Mouse (Mus musculus) forebrain, embryonic 13.5 days (tissue): ENCODE measurements around the gene Slc28a3. TPM values are rescaled to one million over a fixed set of nuclear protein-coding genes. Genes with fewer than 3 reads are reported as not detected.

Experiments used
- ATAC-seq: fragments of 200-750 bp; cut with Nextera tagmentation; 2 replicates; pipeline ENCODE4 v1.8.0; 2017
- H3K27ac ChIP-seq: fragments of 300-500 bp; sonication (generic); 2 replicates; pipeline ENCODE4 v1.5.1; 2015; ENCODE audit warnings: inconsistent platforms, mild to moderate bottlenecking, moderate library complexity
- H3K27me3 ChIP-seq: fragments of 300-500 bp; sonication (generic); 2 replicates; pipeline ENCODE4 v1.6.1; 2015; ENCODE audit warnings: mild to moderate bottlenecking, inconsistent platforms
- H3K36me3 ChIP-seq: fragments of 300-500 bp; sonication (generic); 2 replicates; pipeline ENCODE4 v1.6.1; 2015; ENCODE audit warnings: mild to moderate bottlenecking, inconsistent platforms; ENCODE audit not compliant: poor library complexity, severe bottlenecking
- H3K4me1 ChIP-seq: fragments of 300-500 bp; sonication (generic); 2 replicates; pipeline ENCODE4 v1.6.1; 2015; ENCODE audit warnings: inconsistent platforms
- H3K4me2 ChIP-seq: fragments of 300-500 bp; sonication (generic); 2 replicates; pipeline ENCODE4 v1.6.1; 2015; ENCODE audit warnings: inconsistent platforms, mild to moderate bottlenecking, moderate library complexity
- H3K4me3 ChIP-seq: fragments of 300-500 bp; sonication (generic); 2 replicates; pipeline ENCODE4 v1.5.1; 2015; ENCODE audit warnings: mild to moderate bottlenecking, inconsistent platforms
- H3K9ac ChIP-seq: fragments of 300-500 bp; sonication (generic); 2 replicates; pipeline ENCODE4 v1.6.1; 2015; ENCODE audit warnings: mild to moderate bottlenecking, inconsistent platforms
- H3K9me3 ChIP-seq: fragments of 300-500 bp; sonication (generic); replicated peaks from 2 replicates; pipeline ENCODE4 v1.6.1; 2016; ENCODE audit warnings: inconsistent platforms
- WGBS: fragments of 180-500 bp; shearing (Covaris S2); methylation state at CpG from one replicate; pipeline ENCODE4 v1.1.7; 2015; 5-methylcytosine and 5-hydroxymethylcytosine counted together
- polyA plus RNA-seq: library from polyadenylated mRNA; unstranded; fragments of >200 nt; fragmentation: Nextera tagmentation; extraction: Ambion mirVana; gene quantifications from 2 replicates; pipeline ENCODE4 v1.2.1, GENCODE M21; 2015

Gene Slc28a3
- polyA plus RNA-seq, 1 experiment from 2014 or later, result 0.08 TPM

DNA sequence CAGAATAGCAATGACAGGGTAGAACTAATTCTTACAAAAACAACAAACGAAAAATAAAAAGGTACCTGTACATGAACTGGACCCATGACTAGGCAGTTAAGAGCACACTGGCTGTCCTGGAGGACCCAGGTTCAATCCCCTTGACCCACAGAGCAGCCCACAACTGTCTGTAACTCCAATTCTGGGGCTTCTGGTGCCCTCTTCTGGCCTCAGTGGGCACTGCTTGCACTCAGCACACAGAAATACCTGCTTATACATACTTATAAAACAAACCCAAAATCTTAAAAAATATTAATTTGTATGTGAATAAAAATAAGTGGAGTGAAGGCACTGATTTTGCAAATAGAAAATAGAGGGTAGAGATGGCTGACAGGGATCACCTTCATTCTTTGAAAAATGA is 54.7 kb downstream of the Slc28a3 start:
- Histone ChIP-seq H3K27ac (no peak overlapping the region), H3K4me2 (no peak overlapping the region), H3K9ac (no peak overlapping the region), H3K36me3 (no peaks in the 10 kb centered on the region), H3K9me3 (no peaks in the 10 kb centered on the region), H3K4me1 (peaks cover 8% of the 10 kb centered on the region), H3K4me3 (no peak overlapping the region), H3K27me3 (no peaks in the 10 kb centered on the region)
- ATAC-seq, result no peak
- WGBS, result 84% methylated on average over 1 of the region's 1 CpGs

DNA sequence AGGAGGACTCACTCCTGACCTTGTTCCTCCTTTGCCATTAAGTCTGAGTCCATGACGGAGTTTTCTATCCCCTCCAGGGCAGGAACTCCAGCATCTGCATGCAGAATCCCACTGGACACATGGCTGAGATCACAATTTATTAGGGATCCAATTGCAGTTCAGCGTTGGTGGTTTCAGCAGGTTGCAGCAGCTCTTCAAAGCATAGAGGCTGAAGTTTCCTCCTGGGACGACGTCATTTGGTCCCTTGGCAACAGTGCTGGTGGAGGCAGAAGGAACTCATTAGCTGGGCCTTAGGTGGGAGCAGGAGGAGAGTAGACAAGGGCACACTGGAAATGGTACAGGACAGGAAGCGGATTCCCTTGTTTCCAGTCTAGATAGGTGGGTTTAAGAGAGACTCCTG is 55.1 kb downstream of the Slc28a3 start:
- Histone ChIP-seq H3K36me3 (no peaks in the 10 kb centered on the region), H3K9me3 (no peaks in the 10 kb centered on the region), H3K27me3 (no peaks in the 10 kb centered on the region), H3K4me3 (no peak overlapping the region), H3K9ac (no peak overlapping the region), H3K27ac (no peak overlapping the region), H3K4me2 (no peak overlapping the region), H3K4me1 (peaks cover 5% of the 10 kb centered on the region)
- WGBS, result 73% methylated on average over 5 of the region's 5 CpGs
- no peak for ATAC-seq

GRCm38 (mm10) chr13:58551924-58552323 is 58.8 kb downstream of the Slc28a3 start:
- H3K27me3 ChIP-seq, result no peaks in the 10 kb centered on the region
- no peak for ATAC-seq
- peaks cover 12% of the 10 kb centered on the region for H3K4me1 ChIP-seq
- 56% methylated on average over 4 of the region's 4 CpGs for WGBS
- no peak overlapping the region for H3K4me2 ChIP-seq
- no peak overlapping the region for H3K9ac ChIP-seq
- H3K4me3 ChIP-seq, result no peak overlapping the region
- H3K9me3 ChIP-seq, result no peaks in the 10 kb centered on the region
- no peaks in the 10 kb centered on the region for H3K36me3 ChIP-seq
- H3K27ac ChIP-seq, result no peak overlapping the region

- peak; percentile 73 for ATAC-seq
- peak overlapping the region; percentile 17; the same call in 1 of the 2 replicates for H3K4me2 ChIP-seq
- 11% methylated on average over 7 of the region's 7 CpGs for WGBS
These were observed 63.1 kb downstream of the Slc28a3 start for GRCm38 (mm10) chr13:58547570-58547969.

GRCm38 (mm10) chr13:58543688-58544408 is 66.8 kb downstream of the Slc28a3 start:
- 54% methylated on average over 12 of the region's 12 CpGs for WGBS
- Histone ChIP-seq H3K27ac (no peak overlapping the region), H3K4me2 (no peak overlapping the region), H3K9me3 (no peaks in the 10 kb centered on the region), H3K9ac (no peak overlapping the region), H3K4me1 (peaks cover 33% of the 10 kb centered on the region), H3K36me3 (no peaks in the 10 kb centered on the region), H3K4me3 (no peak overlapping the region), H3K27me3 (no peaks in the 10 kb centered on the region)
- ATAC-seq, result peak; percentile 75

More at GRCm38 (mm10) chr13:58547570-58547969, 63.1 kb downstream of the Slc28a3 start:
- H3K27me3 ChIP-seq, result no peaks in the 10 kb centered on the region
- H3K4me1 ChIP-seq, result peaks cover 33% of the 10 kb centered on the region
- no peak overlapping the region for H3K4me3 ChIP-seq
- no peaks in the 10 kb centered on the region for H3K36me3 ChIP-seq
- no peak overlapping the region for H3K9ac ChIP-seq
- H3K27ac ChIP-seq, result peak overlapping the region; percentile 31
- no peaks in the 10 kb centered on the region for H3K9me3 ChIP-seq

- Histone ChIP-seq H3K36me3 (no peaks in the 10 kb centered on the region), H3K9me3 (no peaks in the 10 kb centered on the region), H3K27me3 (no peaks in the 10 kb centered on the region), H3K9ac (no peak overlapping the region), H3K4me1 (peaks cover 32% of the 10 kb centered on the region), H3K27ac (no peak overlapping the region), H3K4me3 (no peak overlapping the region), H3K4me2 (no peak overlapping the region)
- ATAC-seq, result peak; percentile 68; the same call in 1 of the 2 replicates
- WGBS, result 41% methylated on average over 7 of the region's 7 CpGs
These were observed 67.6 kb downstream of the Slc28a3 start for GRCm38 (mm10) chr13:58543066-58543465.

DNA sequence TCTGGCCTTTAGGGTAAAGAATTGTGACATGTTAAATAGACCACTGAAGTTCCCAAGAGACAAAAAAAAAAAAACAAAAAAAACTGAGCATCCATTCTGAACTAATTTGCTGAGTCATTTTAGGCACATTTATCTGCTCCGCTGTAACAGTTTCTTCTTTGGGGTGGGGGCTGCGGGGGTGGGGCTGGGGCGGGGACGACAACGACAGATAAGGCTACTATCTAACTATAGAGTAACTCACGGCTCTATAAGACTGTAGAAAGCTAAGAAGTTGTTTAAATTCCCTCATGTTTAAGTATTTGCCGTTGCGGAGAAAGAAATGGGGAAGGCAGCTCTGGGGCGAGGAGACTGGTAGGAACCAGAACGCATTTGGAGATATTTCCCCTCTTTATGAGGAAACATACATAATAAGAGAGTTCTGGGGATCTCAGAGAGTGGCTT is 68.1 kb downstream of the Slc28a3 start:
- H3K9ac ChIP-seq, result no peak overlapping the region
- H3K4me2 ChIP-seq, result no peak overlapping the region
- H3K4me1 ChIP-seq, result peaks cover 28% of the 10 kb centered on the region
- WGBS, result 90% methylated on average over 10 of the region's 10 CpGs
- H3K27ac ChIP-seq, result no peak overlapping the region
- no peaks in the 10 kb centered on the region for H3K27me3 ChIP-seq
- no peaks in the 10 kb centered on the region for H3K36me3 ChIP-seq
- ATAC-seq, result no peak
- H3K4me3 ChIP-seq, result no peak overlapping the region
- H3K9me3 ChIP-seq, result no peaks in the 10 kb centered on the region

DNA sequence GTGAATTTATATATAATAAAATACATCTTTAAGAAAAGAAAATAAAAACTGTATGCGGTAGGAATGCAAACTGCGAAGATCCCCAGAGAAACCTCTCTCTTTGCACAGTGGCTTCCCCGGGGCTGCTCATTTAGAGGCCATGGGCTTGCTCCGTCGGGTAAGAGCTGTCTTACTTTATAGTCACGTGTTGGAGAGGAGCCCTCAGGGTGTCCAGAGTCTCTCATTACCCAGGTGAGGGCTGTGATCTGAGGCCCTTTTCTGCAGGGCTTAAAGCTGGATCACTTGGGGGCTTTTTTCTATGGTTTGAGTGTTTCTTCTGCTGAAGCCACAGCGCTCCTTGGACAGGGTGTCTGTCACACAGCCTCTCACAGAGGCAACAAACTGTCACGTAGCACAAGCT is 68.5 kb downstream of the Slc28a3 start:
- no peak overlapping the region for H3K4me3 ChIP-seq
- WGBS, result 73% methylated on average over 8 of the region's 8 CpGs
- H3K9ac ChIP-seq, result no peak overlapping the region
- no peaks in the 10 kb centered on the region for H3K9me3 ChIP-seq
- H3K27me3 ChIP-seq, result no peaks in the 10 kb centered on the region
- H3K36me3 ChIP-seq, result no peaks in the 10 kb centered on the region
- H3K4me1 ChIP-seq, result peaks cover 23% of the 10 kb centered on the region
- no peak overlapping the region for H3K4me2 ChIP-seq
- no peak overlapping the region for H3K27ac ChIP-seq
- no peak for ATAC-seq

DNA sequence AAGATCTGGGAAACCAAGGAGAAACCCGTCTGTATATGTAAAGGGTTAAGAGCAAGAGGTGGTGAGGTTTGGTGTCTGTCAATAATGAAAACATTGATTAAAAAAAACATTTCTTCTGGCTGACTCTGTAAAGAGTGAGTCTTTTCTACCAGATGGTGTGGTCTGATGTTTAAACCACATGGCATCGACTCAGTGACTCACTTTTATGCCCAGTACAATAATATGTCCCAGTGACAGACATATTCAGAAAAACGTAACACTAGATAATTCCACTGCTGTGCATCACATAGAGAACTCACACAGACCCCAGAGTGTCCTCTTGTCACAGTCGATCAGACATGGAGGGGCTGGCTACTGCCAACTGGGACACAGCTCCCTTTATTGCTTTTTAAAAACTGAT is 69.1 kb downstream of the Slc28a3 start:
- 78% methylated on average over 4 of the region's 4 CpGs for WGBS
- no peak for ATAC-seq
- Histone ChIP-seq H3K27me3 (no peaks in the 10 kb centered on the region), H3K9me3 (no peaks in the 10 kb centered on the region), H3K27ac (no peak overlapping the region), H3K4me3 (no peak overlapping the region), H3K36me3 (no peaks in the 10 kb centered on the region), H3K4me2 (no peak overlapping the region), H3K4me1 (peaks cover 21% of the 10 kb centered on the region), H3K9ac (no peak overlapping the region)

GRCm38 (mm10) chr13:58538966-58539365 is 71.7 kb downstream of the Slc28a3 start:
- WGBS, result 66% methylated on average over 7 of the region's 7 CpGs
- Histone ChIP-seq H3K36me3 (no peaks in the 10 kb centered on the region), H3K4me2 (no peak overlapping the region), H3K4me1 (peaks cover 9% of the 10 kb centered on the region), H3K9me3 (no peaks in the 10 kb centered on the region), H3K27ac (no peak overlapping the region), H3K4me3 (no peak overlapping the region), H3K27me3 (no peaks in the 10 kb centered on the region), H3K9ac (no peak overlapping the region)
- ATAC-seq, result no peak

DNA sequence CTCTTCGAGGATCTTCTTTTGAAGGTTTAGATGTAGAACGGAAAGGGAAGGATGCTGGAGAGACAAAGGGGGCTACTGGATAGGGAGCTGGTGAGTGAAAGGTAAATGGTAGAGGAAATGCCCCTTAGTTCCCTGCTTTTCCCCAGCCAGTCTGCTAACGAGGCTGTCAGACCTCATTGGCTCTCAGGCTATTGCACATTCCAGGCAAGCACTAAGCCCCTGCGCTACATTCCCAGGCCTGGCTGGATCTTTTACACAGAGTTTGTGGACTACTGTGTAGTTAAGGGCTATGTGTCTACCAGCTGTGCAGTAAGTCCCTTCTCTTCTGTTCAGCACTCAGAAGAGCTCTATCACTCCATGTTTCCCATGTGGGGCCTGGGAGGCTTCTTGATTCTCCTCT is 72.3 kb downstream of the Slc28a3 start:
- no peaks in the 10 kb centered on the region for H3K36me3 ChIP-seq
- H3K27ac ChIP-seq, result no peak overlapping the region
- peaks cover 3% of the 10 kb centered on the region for H3K4me1 ChIP-seq
- 41% methylated on average over 4 of the region's 4 CpGs for WGBS
- H3K9me3 ChIP-seq, result no peaks in the 10 kb centered on the region
- no peak for ATAC-seq
- H3K4me2 ChIP-seq, result no peak overlapping the region
- no peak overlapping the region for H3K4me3 ChIP-seq
- H3K9ac ChIP-seq, result no peak overlapping the region
- no peaks in the 10 kb centered on the region for H3K27me3 ChIP-seq

- ATAC-seq, result no peak
- H3K27ac ChIP-seq, result no peak overlapping the region
- H3K4me1 ChIP-seq, result no peaks in the 10 kb centered on the region
- H3K27me3 ChIP-seq, result no peaks in the 10 kb centered on the region
- no peak overlapping the region for H3K4me3 ChIP-seq
- no peaks in the 10 kb centered on the region for H3K36me3 ChIP-seq
- H3K9me3 ChIP-seq, result no peaks in the 10 kb centered on the region
- 92% methylated on average over 6 of the region's 6 CpGs for WGBS
- no peak overlapping the region for H3K4me2 ChIP-seq
- H3K9ac ChIP-seq, result no peak overlapping the region
These were observed 72.8 kb downstream of the Slc28a3 start for GRCm38 (mm10) chr13:58537916-58538233.
